Mouse (Mus musculus) cerebellum, adult 2 months (tissue): ENCODE results near the gene Sdsl.

Experiments used
- CTCF ChIP-seq: fragments of 200-500 bp; IDR thresholded peaks from 2 replicates; pipeline ENCODE4 v1.5.1; 2011; ENCODE audit warnings: low read depth, mild to moderate bottlenecking, control low read depth, low read length, moderate library complexity, borderline replicate concordance; ENCODE audit not compliant: insufficient read depth
- POLR2A ChIP-seq: fragments of 200-500 bp; IDR thresholded peaks from 2 replicates; pipeline ENCODE4 v1.6.1; 2011; ENCODE audit warnings: low read length, control low read depth, borderline replicate concordance; ENCODE audit not compliant: insufficient read depth

GRCm38 (mm10) chr5:120507311-120507710, 34.7 kb upstream of the Sdsl start:
- TF ChIP-seq CTCF (no peak), POLR2A (no peak)
